Mouse (Mus musculus) neutrophil, adult 5-6 weeks (primary cell): ENCODE measurements around the gene Ube2o. TPM values are rescaled to one million over a fixed set of nuclear protein-coding genes. Genes with fewer than 3 reads are reported as not detected.
"Not testable (repeated sequence)": the region's sequence is repeated elsewhere in the genome, so short reads cannot be mapped to it uniquely, and the experiment has no call there.

Experiments
- ATAC-seq: fragments of 151-379, 151-347 bp; 2 replicates; pipeline ENCODE4 v1.8.0; 2017; ENCODE audit warnings: mild to moderate bottlenecking, moderate TSS enrichment; ENCODE audit not compliant: insufficient number of reproducible peaks, poor library complexity, low FRiP score, severe bottlenecking; ENCODE audit errors: extremely low read depth
- total RNA-seq: library from RNA; stranded (forward); fragments of 200-1000 nt; gene quantifications from 2 replicates; pipeline ENCODE4 v1.2.3, GENCODE M21; 2017

Ube2o gene
- total RNA-seq, 1 experiment from 2014 or later = 47.6 TPM

DNA sequence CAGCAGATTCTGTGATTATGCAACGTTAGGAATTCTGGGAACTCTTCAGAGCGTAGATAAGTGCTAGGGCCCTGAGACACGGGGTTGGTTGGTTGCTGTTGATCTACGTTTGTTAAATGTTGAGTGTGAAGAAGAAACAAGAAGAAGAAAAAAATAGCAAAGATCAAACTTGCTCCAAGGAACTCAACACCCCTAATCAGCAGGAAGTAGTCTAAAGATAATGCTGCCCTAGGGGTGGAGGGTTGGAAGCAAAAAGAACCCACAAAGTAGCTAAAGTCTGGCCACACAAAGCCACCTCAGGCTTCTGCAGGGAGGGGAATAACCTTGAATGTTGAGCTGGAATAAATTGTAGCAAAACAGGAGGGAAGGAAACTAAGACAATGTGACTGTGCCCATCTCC, 83.9 kb downstream of the Ube2o start:
- ATAC-seq = no peak

DNA sequence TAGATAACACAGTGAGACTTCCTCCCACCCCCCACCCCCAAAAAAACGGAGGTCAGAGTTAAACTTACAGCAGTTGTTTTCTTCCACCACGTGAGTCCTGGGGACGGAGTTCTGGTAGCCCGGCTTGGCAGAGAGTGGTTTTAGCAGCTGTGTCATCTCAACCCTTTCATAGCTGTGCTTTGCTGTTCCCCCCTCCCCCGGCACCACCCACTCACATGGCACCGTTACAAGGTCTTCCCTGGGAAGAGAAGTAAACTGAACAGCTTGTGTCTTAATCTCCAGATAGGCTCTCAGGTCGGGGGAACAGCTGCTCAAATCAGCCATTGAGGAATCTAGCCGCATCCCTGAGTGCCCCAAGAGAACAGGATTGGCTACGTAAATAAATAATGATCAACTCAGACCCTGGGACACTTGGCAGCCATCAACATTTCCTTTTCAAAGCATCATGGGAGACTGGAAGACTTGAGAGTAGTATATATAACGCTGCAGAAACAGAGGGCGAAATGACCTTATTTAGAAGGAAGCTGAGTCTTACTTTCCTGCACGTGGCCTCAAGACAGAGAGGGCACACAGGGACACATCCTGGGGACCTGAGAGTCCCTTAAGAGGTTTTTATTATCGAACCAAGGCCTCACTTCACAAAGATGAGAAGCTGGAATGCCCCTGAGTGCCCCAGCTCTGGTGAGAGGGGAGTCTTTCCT, 86.6 kb downstream of the Ube2o start:
- no peak for ATAC-seq

DNA sequence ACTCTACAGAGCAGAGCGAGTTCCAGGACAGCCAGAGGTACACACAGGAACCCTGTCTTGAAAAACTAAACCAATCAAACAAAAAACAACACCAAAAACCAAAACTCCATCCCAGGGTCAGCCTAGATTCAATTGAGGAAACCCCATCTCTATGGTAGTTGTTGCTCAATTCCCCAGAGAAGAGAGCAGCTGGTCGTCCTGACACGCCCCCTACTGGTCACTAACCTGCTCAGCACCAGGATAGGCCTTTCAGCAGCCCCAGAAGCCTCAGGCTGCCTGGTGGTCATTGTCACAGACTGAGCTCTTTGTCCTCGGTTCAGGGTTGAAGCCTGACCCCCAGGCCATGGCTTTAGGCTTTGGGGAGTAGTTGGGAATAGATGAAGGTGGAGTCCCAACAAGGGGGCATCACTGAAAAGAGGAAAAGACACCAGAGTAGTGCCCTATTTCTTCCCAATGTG, 87.4 kb downstream of the Ube2o start, which contains the start of gene Prpsap1:
TSS of gene Prpsap1 (minus strand) at position 408 of the 458 bp plus-strand sequence.
- ATAC-seq = peak; percentile 62

DNA sequence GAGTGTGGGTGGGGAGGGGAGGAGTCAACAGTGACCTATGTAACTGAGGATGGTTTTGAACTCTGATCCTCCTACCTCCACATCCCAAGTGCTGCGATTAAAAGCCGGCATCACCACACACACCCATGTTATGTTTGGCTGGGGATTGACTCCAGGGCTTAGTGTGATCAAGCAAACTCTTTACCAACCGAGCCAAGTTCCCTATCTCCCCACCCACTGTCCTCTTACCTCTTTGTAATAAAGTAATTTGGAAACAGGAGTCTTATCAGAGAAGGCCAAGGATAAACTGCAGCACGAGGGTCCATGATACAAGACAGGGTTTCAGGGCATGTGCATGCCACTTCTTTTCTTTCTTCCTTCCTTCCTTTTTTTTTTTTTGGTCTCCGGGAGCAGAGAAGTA, 88.1 kb downstream of the Ube2o start:
- no peak for ATAC-seq

DNA sequence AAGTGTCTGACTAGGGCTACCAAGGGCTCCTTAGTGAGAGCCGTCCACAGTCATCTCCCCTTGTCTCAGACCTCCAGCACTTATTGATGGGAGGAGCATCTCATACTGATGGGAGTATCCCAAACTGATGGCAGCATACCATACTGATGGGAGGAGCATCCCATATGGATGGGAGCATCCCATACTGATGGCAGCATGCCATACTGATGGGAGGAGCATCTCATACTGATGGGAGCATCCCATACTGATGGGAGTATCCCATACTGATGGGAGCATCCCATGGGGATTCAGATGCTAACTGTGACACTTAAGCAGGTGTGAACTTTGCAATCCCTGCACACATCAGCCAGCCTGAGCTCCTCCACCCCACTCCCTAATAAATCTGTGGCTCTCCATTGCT, 88.7 kb downstream of the Ube2o start:
- not testable (repeated sequence) for ATAC-seq

DNA sequence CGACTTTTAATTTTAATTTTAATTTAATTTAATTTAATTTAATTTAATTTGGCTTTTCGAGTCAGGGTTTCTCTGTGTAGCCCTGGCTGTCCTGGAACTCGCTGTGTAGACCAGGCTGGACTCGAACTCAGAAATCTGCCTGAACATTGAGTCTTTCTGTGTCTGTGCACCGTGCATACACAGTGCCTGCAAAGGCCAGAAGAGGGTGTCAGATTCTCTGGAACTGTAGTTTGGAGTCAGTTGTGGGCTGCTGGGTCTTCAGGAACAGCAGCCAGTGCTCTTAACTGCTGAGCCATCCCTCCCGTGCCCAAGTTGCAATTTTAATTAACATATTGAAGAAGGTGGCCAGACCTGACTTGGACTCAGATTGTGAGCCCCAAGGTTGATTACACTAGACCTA, 89.9 kb downstream of the Ube2o start:
- ATAC-seq = no peak

DNA sequence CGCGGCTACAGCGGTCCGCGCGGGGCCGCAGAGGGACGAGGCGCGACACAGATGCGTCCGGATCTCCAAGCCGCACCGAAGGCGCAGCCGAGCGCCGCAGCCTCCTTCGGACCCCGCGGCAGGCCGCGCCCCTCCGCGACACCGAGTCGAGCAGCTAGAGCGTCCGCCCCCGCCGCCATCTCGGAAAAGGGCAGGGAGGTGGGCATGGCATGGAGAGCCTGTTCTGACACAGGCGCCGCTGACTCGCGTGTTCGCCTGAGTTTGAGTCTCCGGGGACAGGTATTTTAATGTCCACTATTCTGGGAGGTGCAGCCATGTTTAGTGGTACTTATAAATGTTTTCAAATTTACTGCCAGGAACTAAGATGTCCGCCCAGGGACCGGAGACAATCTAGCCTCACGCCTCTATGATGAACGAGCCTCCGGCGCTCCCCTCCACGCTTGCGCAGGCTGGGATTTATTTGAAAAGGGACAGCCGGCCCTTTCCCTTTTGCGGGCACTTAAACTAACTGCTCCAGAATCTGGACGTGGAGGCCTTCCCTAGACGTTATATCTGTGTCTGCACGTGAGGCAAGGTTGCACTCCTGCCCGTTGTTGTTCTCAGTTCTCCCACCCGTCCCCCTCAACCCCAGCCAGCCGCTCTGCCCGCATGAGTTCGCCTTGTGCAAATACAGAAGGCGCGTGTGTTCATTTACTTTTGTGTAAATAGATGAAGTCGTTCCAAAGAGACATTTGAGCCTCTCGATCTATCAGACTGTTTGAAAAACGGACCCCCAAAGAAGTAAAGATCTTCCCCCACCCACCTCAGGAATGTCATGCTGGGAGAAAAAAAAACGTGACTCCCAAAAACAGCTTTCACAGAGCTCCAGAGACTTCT, 90.8 kb downstream of the Ube2o start:
- peak; percentile 70 for ATAC-seq

DNA sequence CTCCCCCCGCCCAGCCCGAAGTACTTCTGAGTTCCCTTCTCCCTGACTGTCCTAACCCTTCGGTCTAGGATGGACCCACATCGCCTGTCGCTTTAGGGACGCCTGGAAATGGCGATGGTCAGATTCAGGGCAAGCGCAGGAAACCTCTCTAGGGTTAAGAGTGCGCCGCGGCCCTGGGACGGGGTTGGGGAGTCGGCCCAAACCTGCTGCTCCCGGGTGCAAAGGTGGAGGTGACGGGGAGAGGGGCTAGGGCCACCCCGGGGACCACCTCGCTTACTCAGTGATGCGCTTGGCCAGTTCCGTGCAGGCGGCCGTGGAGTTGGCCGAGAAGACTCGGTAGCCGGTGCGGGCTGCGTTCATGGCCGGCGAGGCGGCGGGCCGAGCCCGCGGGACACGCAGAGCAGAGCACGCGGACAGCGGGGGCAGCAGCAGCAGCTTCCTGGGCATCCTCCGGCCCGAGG, 91.4 kb downstream of the Ube2o start:
- ATAC-seq = no peak

DNA sequence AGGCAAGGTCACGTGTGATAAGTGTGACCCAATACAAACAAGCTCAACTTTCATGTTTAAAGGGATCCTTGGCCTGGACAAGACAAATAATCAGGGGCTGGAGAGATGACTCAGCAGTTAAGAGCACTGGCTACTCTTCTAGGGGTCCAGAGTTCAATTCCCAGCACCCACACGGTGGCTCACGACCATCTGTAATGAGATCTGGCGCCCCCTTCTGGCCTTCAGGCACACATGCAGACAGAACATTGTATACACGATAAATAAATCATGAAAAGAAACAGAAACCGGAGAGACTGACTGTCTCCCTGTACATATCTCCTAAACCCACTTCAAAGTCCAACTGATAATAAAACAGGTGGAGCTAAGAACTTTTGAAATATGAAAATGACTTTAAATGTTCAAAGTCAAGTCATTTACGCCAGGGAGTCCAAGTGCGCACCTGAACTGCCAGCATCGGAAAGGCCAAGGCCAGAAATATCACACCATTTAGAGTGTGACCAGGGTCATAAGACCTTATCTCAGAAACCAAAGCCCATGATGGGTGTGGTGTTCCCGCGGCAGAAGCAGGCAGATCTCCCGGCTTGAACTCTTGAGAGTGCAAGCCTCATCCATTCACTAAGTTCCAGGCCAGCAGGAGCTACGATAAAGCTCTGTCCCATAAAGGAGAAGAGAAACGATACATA, 92.4 kb downstream of the Ube2o start:
- ATAC-seq = no peak

DNA sequence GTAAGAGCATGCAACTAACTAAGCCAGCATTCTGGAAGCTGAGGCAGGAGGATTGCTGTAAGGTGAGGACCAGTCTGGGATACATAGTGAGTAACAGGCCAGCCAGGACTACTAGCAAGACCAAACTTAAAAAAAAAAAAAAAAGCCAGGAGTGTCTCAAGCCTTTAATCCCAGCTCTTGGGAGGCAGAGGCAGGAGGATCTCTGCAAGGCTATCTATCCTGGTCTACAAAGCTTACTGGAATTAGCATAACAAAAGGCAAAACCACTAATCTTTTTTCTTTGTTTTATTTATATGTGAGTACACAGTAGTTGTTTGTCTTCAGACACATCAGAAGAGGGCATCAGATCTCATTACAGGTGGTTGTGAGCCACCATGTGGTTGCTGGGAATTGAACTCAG, 93.0 kb downstream of the Ube2o start:
- ATAC-seq = no peak

Other genes starting within 250 kb of the Ube2o start
- 0.25 TPM in 1 of 2 replicates, not detected in the other for gene Foxj1, start 246.0 kb downstream of the Ube2o start, total RNA-seq
- 16.0 and 17.0 TPM in 2 replicates for gene Rnf157, start 168.4 kb downstream of the Ube2o start, total RNA-seq
- 82.2 and 89.0 TPM in 2 replicates for gene Ubald2, start 147.4 kb downstream of the Ube2o start, total RNA-seq
- gene Qrich2, start 115.2 kb downstream of the Ube2o start, total RNA-seq = 0.25 TPM in 1 of 2 replicates, not detected in the other
- 38.2 and 47.6 TPM in 2 replicates for gene Prpsap1, start 87.2 kb downstream of the Ube2o start, total RNA-seq
- gene Sphk1, start 50.5 kb downstream of the Ube2o start, total RNA-seq = not detected in 2 replicates
- gene Aanat, start 5.0 kb upstream of the Ube2o start, total RNA-seq = not detected in 2 replicates
- 55.6 and 69.0 TPM in 2 replicates for gene Rhbdf2, start 45.6 kb upstream of the Ube2o start, total RNA-seq
- not detected in 2 replicates for gene Prcd, start 72.1 kb upstream of the Ube2o start, total RNA-seq
- 0.49 and 0.58 TPM in 2 replicates for gene Cygb, start 72.9 kb upstream of the Ube2o start, total RNA-seq
- 0.37 and 0.47 TPM in 2 replicates for gene St6galnac1, start 194.1 kb upstream of the Ube2o start, total RNA-seq
- gene Mxra7, start 246.6 kb upstream of the Ube2o start, total RNA-seq = 0.74 TPM in 1 of 2 replicates, not detected in the other